Mouse (Mus musculus) hindbrain, embryonic 16.5 days (tissue): ENCODE data around the gene Tenm3. TPM values are rescaled to one million over a fixed set of nuclear protein-coding genes. Genes with fewer than 3 reads are reported as not detected.
"Not testable (repeated sequence)": the region's sequence is repeated elsewhere in the genome, so short reads cannot be mapped to it uniquely, and the experiment has no call there.

ENCODE experiments used
- ATAC-seq: fragments of 200-750 bp; cut with Nextera tagmentation; 2 replicates; pipeline ENCODE4 v1.8.0; 2017; ENCODE audit warnings: moderate TSS enrichment, moderate library complexity
- H3K27ac ChIP-seq: fragments of 300-500 bp; sonication (generic); 2 replicates; pipeline ENCODE4 v1.5.1; 2014; ENCODE audit warnings: low read depth, mild to moderate bottlenecking, control low read depth, low read length, moderate library complexity
- H3K27me3 ChIP-seq: fragments of 300-500 bp; sonication (generic); replicated peaks from 2 replicates; pipeline ENCODE4 v1.6.1; 2014; ENCODE audit warnings: low read length; ENCODE audit not compliant: control insufficient read depth, insufficient read depth
- H3K36me3 ChIP-seq: fragments of 300-500 bp; sonication (generic); 2 replicates; pipeline ENCODE4 v1.6.1; 2014; ENCODE audit warnings: mild to moderate bottlenecking, low read length, moderate library complexity, mixed read lengths; ENCODE audit not compliant: control insufficient read depth, insufficient read depth
- H3K4me1 ChIP-seq: fragments of 300-500 bp; sonication (generic); 2 replicates; pipeline ENCODE4 v1.6.1; 2014; ENCODE audit warnings: low read depth, low read length; ENCODE audit not compliant: control insufficient read depth, insufficient read depth
- H3K4me2 ChIP-seq: fragments of 300-500 bp; sonication (generic); 2 replicates; pipeline ENCODE4 v1.6.1; 2014; ENCODE audit warnings: mild to moderate bottlenecking, low read length, control low read depth, moderate library complexity
- H3K4me3 ChIP-seq: fragments of 300-500 bp; sonication (generic); 2 replicates; pipeline ENCODE4 v1.5.1; 2014; ENCODE audit warnings: mild to moderate bottlenecking, low read length, control low read depth, moderate library complexity
- H3K9ac ChIP-seq: fragments of 300-500 bp; sonication (generic); 2 replicates; pipeline ENCODE4 v1.6.1; 2014; ENCODE audit warnings: low read depth, mild to moderate bottlenecking, control low read depth, low read length, moderate library complexity
- H3K9me3 ChIP-seq: fragments of 300-500 bp; sonication (generic); 2 replicates; pipeline ENCODE4 v1.6.1; 2014; ENCODE audit warnings: mild to moderate bottlenecking, low read length, moderate library complexity; ENCODE audit not compliant: control insufficient read depth
- WGBS: fragments of 180-500 bp; shearing (Covaris S2); extraction: QIAGEN DNeasy Blood & Tissue Kit; methylation state at CpG from one replicate; pipeline ENCODE4 v1.1.7; 2014; 5-methylcytosine and 5-hydroxymethylcytosine counted together
- polyA plus RNA-seq: library from polyadenylated mRNA; unstranded; fragments of >200 nt; fragmentation: Nextera tagmentation; extraction: Ambion mirVana; gene quantifications from 2 replicates; pipeline ENCODE4 v1.2.1, GENCODE M21; 2015

Gene Tenm3
- polyA plus RNA-seq, 1 experiment from 2014 or later: 24.2 TPM

DNA sequence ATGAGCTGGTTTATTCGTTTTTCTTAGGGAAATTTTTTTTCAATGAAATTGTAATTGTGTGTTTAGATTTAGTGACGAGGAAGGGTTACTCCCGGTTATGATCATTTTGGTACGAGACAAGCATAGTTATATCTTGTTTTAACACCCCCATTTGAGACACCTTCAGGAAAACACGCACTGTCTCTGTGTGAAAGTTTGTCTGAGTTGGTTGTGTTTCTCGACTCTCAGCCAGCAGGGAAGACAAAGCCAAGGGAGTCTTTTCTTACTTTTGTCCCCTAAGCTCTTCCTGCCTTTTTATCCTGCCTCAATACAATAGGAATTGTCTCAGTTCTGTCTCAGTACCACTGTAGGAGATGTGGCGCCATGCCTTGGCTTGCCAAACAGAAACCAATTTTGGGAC, 660.0 kb downstream of the Tenm3 start:
- Histone ChIP-seq H3K36me3 (no peaks in the 10 kb centered on the region), H3K4me2 (no peak overlapping the region), H3K27ac (no peak overlapping the region), H3K27me3 (no peaks in the 10 kb centered on the region), H3K9ac (no peak overlapping the region), H3K4me1 (no peaks in the 10 kb centered on the region), H3K4me3 (no peak overlapping the region), H3K9me3 (no peaks in the 10 kb centered on the region)
- WGBS: 82% methylated on average over 7 of the region's 7 CpGs
- ATAC-seq: no peak

DNA sequence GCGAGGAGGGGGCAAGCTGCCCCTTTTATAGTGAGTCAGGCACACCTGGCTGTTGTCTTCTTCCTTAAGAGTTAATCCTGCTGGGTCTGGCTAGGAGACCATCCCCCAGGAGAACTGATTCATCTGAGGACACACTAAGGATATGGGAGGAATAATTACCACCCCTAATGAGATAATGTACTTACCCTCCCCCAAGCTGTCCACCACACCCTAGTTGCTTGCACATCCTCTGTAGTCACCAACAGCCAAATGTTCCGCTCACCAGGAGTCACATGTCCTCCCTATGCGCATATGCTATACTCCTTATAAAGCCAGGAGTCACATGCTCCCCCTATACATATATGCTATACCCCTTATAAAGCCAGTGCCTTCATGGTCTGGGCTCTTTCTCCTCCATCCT, 662.8 kb downstream of the Tenm3 start:
- no peak overlapping the region for H3K4me2 ChIP-seq
- H3K4me1 ChIP-seq: no peaks in the 10 kb centered on the region
- no peaks in the 10 kb centered on the region for H3K36me3 ChIP-seq
- ATAC-seq: no peak
- H3K9ac ChIP-seq: no peak overlapping the region
- no peaks in the 10 kb centered on the region for H3K9me3 ChIP-seq
- H3K27ac ChIP-seq: no peak overlapping the region
- WGBS: 93% methylated on average over 3 of the region's 3 CpGs
- no peak overlapping the region for H3K4me3 ChIP-seq
- no peaks in the 10 kb centered on the region for H3K27me3 ChIP-seq

DNA sequence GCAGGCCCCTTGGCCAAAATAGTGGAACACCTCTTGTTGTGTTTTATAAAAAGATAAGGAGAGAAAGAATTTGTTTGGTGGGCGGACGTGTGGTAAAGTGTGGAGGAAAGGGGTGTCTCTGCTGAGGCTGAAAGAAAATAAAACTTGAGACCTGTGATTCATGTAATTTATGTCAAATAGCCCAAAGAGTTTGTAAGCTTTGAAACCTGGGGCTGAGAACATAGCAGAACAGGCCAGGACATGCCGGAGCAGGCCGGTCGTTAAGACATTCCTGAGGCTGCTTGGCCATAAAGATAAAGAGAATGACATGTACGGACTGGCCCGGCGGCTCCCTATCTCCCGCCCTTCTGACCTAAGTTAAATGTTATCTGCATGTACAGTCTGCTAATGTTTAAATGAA, 663.6 kb downstream of the Tenm3 start:
- WGBS: 97% methylated on average over 9 of the region's 9 CpGs
- not testable (repeated sequence) for H3K27ac ChIP-seq, H3K36me3 ChIP-seq, H3K4me3 ChIP-seq, H3K9ac ChIP-seq, H3K4me1 ChIP-seq, H3K9me3 ChIP-seq, ATAC-seq, H3K27me3 ChIP-seq, H3K4me2 ChIP-seq

DNA sequence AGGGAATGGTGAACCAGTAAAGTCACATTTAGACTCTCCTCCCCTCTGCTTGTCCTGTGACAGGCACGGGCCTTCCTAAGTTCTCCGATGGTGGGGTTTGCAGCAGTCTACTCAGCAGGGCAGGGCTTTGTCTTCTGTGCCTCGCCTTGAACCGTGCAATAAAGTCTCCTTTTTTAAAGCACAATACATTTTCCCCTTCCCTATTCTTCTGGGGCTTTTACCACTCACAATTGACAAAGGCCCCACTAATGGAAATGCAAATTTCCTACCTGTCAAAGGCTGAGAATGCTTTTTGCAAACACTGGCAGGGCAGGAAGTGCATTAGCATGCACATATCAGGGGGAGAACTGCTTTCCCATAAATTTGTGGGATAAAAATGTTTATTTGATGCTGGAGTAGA, 664.8 kb downstream of the Tenm3 start:
- Histone ChIP-seq H3K9me3 (no peaks in the 10 kb centered on the region; the same call in 1 of the 2 replicates), H3K4me3 (no peak overlapping the region), H3K9ac (no peak overlapping the region), H3K27ac (no peak overlapping the region), H3K36me3 (no peaks in the 10 kb centered on the region), H3K4me1 (no peaks in the 10 kb centered on the region), H3K4me2 (no peak overlapping the region), H3K27me3 (no peaks in the 10 kb centered on the region)
- ATAC-seq: no peak
- 12% methylated on average over 4 of the region's 4 CpGs for WGBS

DNA sequence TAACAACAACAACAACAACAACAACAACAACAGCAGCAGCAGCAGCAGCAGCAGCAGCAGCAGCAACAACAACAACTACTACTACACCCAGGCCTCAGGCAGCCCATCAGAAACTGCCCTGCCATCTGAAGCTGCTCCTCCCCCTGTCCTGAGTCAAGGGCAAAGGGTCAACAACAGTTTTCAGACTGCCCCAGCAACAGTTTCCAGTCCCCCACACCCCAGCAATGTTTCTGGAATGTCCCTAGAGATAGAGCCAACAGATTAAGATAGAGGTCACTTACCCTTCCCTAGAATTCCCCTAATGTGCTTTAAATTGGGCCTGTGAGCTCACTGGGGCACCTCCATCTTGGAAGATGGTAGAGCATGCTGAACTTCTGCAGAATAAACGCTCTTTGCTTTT, 665.9 kb downstream of the Tenm3 start:
- H3K4me2 ChIP-seq: no peak overlapping the region
- no peak overlapping the region for H3K4me3 ChIP-seq
- H3K27me3 ChIP-seq: no peaks in the 10 kb centered on the region
- WGBS: 96% methylated on average over 1 of the region's 1 CpGs
- ATAC-seq: no peak
- H3K4me1 ChIP-seq: no peaks in the 10 kb centered on the region
- no peaks in the 10 kb centered on the region; the same call in 1 of the 2 replicates for H3K9me3 ChIP-seq
- H3K9ac ChIP-seq: no peak overlapping the region
- H3K27ac ChIP-seq: no peak overlapping the region
- no peaks in the 10 kb centered on the region for H3K36me3 ChIP-seq
